Mouse (Mus musculus) heart, adult 2 months (tissue): ENCODE measurements at regions not wholly inside any gene's neighbourhood (a gene's known extent, or its start where the extent isn't known, plus 50 kb on each side); places are given as distances from the start of the nearest gene placed in this dataset.

Experiments used
- EP300 ChIP-seq: fragments of 200-500 bp; IDR thresholded peaks from 2 replicates; pipeline ENCODE4 v1.6.1; 2011; ENCODE audit warnings: low read depth, low read length, control low read depth; ENCODE audit not compliant: insufficient read depth
- POLR2A ChIP-seq: fragments of 200-500 bp; IDR thresholded peaks from 2 replicates; pipeline ENCODE4 v1.6.1; 2011; ENCODE audit warnings: mild to moderate bottlenecking, low read depth, low read length, control low read depth; ENCODE audit not compliant: insufficient read depth

GRCm38 (mm10) chr4:125249061-125249460, 121.4 kb upstream of the Zc3h12a start:
- no peak for TF ChIP-seq EP300
- TF ChIP-seq POLR2A = no peak
